ENCODE assay signal across 9 mouse cellular contexts in the genomic region with DNA sequence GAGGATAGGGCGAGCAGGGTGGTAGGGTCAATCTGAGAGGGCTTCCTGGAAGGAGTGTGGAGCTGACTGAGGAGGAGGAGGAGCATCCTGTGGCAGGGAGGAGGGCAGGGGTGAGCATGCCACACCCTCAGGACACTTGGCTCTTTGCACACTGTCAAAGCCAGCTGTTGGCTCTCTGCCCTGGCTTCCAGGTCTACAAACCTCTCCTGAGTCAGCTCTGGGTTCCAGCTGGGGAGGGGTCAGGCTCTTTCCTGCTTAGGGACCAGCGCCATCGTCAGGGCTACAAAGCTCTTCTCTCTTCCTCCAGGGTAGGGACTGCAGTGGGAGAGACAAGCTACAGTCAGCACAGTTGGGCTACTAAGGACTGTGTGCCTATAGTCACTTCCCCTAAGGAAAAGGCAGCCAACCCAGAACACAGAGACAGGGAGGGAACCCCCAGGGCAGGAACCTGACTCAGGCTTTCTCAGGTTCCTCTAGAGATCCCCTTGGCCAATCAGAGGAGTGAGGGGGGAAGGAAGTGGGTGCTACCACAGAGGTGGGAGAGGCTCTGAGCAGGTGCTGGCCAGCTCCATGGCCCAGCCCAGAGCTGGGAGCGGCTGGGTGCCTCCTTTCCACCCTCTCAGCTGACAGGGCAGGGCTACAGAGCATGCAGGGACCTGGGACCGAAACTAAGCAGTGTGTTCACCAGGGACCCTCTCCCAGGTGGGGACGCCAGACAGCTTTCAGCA. TPM values are rescaled to one million over a fixed set of nuclear protein-coding genes. Genes with fewer than 3 reads are reported as not detected.
A peak's percentile ranks its signal among the peaks of the same experiment; 100 is the strongest.
DNase-seq lines count a peak whose midpoint lies in the region; ATAC-seq and TF ChIP-seq lines count a peak whose summit lies in the region.
"Had no signal": no experiment of that assay in that cellular context is flagged by ENCODE, and none has a peak within 500 bp of the region (broad histone marks: within the 10 kb centered on the region; RNA-seq: fewer than 3 reads in every experiment).

No protein-coding gene starts in this region.

- no peak overlapping the region for H3K4me2 ChIP-seq in intestine, embryonic 14.5 days (ENCODE audit: low read length)

- H3K9ac ChIP-seq in ES-Bruce4 (ENCODE audit: low read depth, poor library complexity, severe bottlenecking): no peak overlapping the region
- no peak overlapping the region for H3K9ac ChIP-seq in intestine, embryonic 14.5 days (ENCODE audit: low read length)

- WGBS in intestine, embryonic 14.5 days: 49% methylated on average over 6 of the region's 6 CpGs

- H3K36me3 ChIP-seq in ES-Bruce4 (ENCODE audit: control insufficient read depth, insufficient read depth, low read length, poor library complexity, severe bottlenecking): no peaks in the 10 kb centered on the region
- H3K36me3 ChIP-seq in intestine, embryonic 14.5 days (ENCODE audit: control insufficient read depth, insufficient read depth, low read length): no peaks in the 10 kb centered on the region
- no peaks in the 10 kb centered on the region for H3K36me3 ChIP-seq in megakaryocyte, embryonic 14.5 days (replicated peaks; ENCODE audit: low read length)

- no peak for TF ChIP-seq EP300 in ES-Bruce4 (IDR thresholded peaks at IDR 0.05; ENCODE audit: insufficient read depth, low read depth, low read length)

- no peaks in the 10 kb centered on the region for H3K27me3 ChIP-seq in ES-Bruce4 (ENCODE audit: control insufficient read depth, insufficient read depth, low read length, poor library complexity, severe bottlenecking)
- H3K27me3 ChIP-seq in intestine, embryonic 14.5 days (replicated peaks; ENCODE audit: control insufficient read depth, insufficient read depth, low read length): no peaks in the 10 kb centered on the region
- peaks cover 11% of the 10 kb centered on the region for H3K27me3 ChIP-seq in megakaryocyte, embryonic 14.5 days (replicated peaks)

- no peak overlapping the region for H3K4me3 ChIP-seq in ES-Bruce4 (ENCODE audit: low read depth, low read length)
- no peak overlapping the region for H3K4me3 ChIP-seq in intestine, embryonic 14.5 days (ENCODE audit: low read depth, low read length)
- peak overlapping the region; percentile 73 for H3K4me3 ChIP-seq in megakaryocyte, embryonic 14.5 days (replicated peaks)

- TF ChIP-seq POLR2A in ES-Bruce4 (IDR thresholded peaks at IDR 0.05; ENCODE audit: insufficient read depth, low read length): no peak

- H3K27ac ChIP-seq in ES-Bruce4 (ENCODE audit: insufficient read depth, low read length): no peak overlapping the region
- no peak overlapping the region for H3K27ac ChIP-seq in intestine, embryonic 14.5 days (ENCODE audit: low read depth)

- peak; percentile 39 to 44 for DNase-seq in cerebellum, postnatal 10 days
- DNase-seq in cerebellum, postnatal 36 days: no peak
- no peak for DNase-seq in intestine, embryonic 14.5 days (ENCODE audit: low spot score)
- no peak for DNase-seq in right cerebral cortex, postnatal 14 days
- no peak for DNase-seq in left cerebral cortex, postnatal 14 days (ENCODE audit: low spot score in 2 of 2)
- DNase-seq in B cell, adult 2 months: no peak

- ATAC-seq in intestine, embryonic 14.5 days (replicated peaks; ENCODE audit: low FRiP score, low TSS enrichment, low read depth): 0 out of 2 replicates have a peak, but pooled peaks have one; percentile 42
- ATAC-seq: CD4-positive, CD25-positive, alpha-beta regulatory T cell, adult 4 months had no signal

- H3K4me1 ChIP-seq in ES-Bruce4 (ENCODE audit: control insufficient read depth, insufficient read depth, low read length): peaks cover 8% of the 10 kb centered on the region
- H3K4me1 ChIP-seq in intestine, embryonic 14.5 days (replicated peaks; ENCODE audit: control insufficient read depth, insufficient read depth, low read length): peaks cover 8% of the 10 kb centered on the region
- peaks cover 36% of the 10 kb centered on the region for H3K4me1 ChIP-seq in megakaryocyte, embryonic 14.5 days

- no peaks in the 10 kb centered on the region for H3K9me3 ChIP-seq in ES-Bruce4 (replicated peaks; ENCODE audit: control insufficient read depth, insufficient read depth, low read length, poor library complexity, severe bottlenecking)
- no peaks in the 10 kb centered on the region for H3K9me3 ChIP-seq in intestine, embryonic 14.5 days (ENCODE audit: control insufficient read depth, low read length)
- H3K9me3 ChIP-seq in megakaryocyte, embryonic 14.5 days: no peaks in the 10 kb centered on the region

- TF ChIP-seq CTCF in ES-Bruce4 (IDR thresholded peaks at IDR 0.05; ENCODE audit: low read depth, low read length): peak; percentile 32

- intact Hi-C loops in left cerebral cortex, postnatal 14 days (cut with DNase I): no loop called here

RNA-seq across cellular contexts. Expression of a gene that starts 24.8 kb away (rescaled TPM):
- 3.8 and 3.9 TPM in 2 replicates for polyA plus RNA-seq in ES-Bruce4 (2011; ENCODE audit: insufficient read depth, insufficient read length, low read depth, missing spikeins)
- 2.9 and 3.5 TPM in 2 replicates for polyA plus RNA-seq in intestine, embryonic 14.5 days (2014; fragmentation: Nextera tagmentation; extraction: Ambion mirVana)
- polyA plus RNA-seq in megakaryocyte, embryonic 14.5 days (2012; ENCODE audit: insufficient read depth, low replicate concordance): not detected in 2 replicates
- under 1 TPM; 0.35 to 0.40 TPM for total RNA-seq in left cerebral cortex, postnatal 14 days (2021)
- polyA plus RNA-seq: CD4-positive, CD25-positive, alpha-beta regulatory T cell, adult 4 months had no signal

Comparison
In these comparisons a context has a peak if more than half of its experiments do, and no peak if none do; other contexts are left out.
1. DNase-seq: peak in cerebellum, postnatal 10 days (2 of 2); none in cerebellum, postnatal 36 days (0 of 2), intestine, embryonic 14.5 days (single experiment), right cerebral cortex, postnatal 14 days (single experiment), left cerebral cortex, postnatal 14 days (0 of 2) and B cell, adult 2 months (0 of 2).